Mouse (Mus musculus): ENCODE results near the gene Slx4ip.
"Not testable (repeated sequence)": the region's sequence is repeated elsewhere in the genome, so short reads cannot be mapped to it uniquely, and the experiment has no call there.

Gene Slx4ip

GRCm38 (mm10) chr2:136891068-136891950, at the start of gene Slx4ip, which contains the start of the genes AL731706.1 and Mkks:
Gene Slx4ip (plus strand): TSS chr2:136891218.
Gene AL731706.1 (minus strand): TSS chr2:136891389.
Gene Mkks (minus strand): TSS chr2:136891389.
- DNase-seq (ENCODE audit: inconsistent ontology term): peak; percentile 99

DNA sequence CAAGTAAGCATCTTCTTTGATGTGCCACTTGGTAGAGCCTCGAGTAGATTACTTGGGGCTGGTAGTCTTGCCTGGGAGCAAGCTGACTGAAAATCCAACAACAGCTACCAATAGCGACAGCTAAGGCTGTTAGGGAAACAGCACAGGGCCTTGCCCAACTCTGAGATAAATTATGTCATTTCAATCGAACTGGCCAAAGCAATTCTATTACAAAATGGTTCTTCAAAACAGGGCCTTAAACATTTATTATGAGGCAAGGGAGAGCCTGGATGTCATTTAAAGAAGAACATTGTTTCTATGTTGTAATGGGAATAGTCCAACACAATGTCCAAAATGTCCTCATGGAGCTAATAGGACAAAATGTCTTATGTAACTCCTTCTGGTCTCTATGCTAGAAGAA, 40.7 kb upstream of the Slx4ip start:
- DNase-seq (ENCODE audit: inconsistent ontology term): no peak

GRCm38 (mm10) chr2:136854543-136855388, 36.3 kb upstream of the Slx4ip start:
- no peak for DNase-seq (ENCODE audit: inconsistent ontology term)

DNA sequence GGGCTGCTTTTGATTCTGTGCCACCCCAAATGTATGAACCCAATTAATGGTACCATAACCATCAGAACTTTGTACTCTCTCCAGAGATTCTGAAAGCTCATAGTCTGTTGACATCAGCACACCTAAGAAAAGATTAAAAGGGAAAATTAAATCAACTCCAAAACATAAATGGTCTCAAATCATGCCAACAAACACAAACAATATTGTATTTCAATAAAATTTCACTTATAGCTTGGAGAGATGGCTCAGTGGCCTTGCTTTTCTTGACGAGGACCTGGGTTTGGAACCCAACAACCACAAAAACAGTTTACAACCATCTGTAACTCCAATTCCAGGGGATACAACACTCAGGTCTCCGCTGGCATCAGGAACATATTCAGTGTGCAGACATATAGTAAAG, 5.4 kb upstream of the Slx4ip start, which contains the start of gene AL731706.2:
Gene AL731706.2 (minus strand): TSS at position 101 of the 400 bp plus-strand sequence.
- DNase-seq (ENCODE audit: inconsistent ontology term): no peak

- DNase-seq (ENCODE audit: inconsistent ontology term): peak; percentile 9
These were observed 4.2 kb upstream of the Slx4ip start for GRCm38 (mm10) chr2:136886846-136887245.

GRCm38 (mm10) chr2:136890716-136891067, 326 bp upstream of the Slx4ip start:
- DNase-seq (ENCODE audit: inconsistent ontology term): not testable (repeated sequence)

DNA sequence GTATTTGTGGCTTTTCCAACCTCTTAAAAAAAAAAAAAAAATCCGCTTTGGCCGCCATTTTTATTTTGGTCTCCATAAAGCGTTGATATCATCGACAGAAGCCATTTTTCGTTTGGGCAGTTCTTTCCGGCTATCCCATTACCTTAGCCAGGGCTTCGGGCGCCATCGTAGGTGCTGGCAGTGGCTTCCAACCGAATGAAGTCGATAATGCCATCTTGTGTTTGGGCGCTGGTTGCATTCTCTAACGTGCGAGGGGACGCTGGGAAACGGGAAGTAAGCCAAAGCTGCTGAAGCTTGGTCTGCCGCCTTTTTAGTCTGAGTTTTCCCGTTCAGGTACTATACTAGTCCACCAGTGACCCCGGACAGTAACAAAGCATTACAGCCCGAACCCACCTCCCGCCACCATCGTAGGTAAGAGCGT, 943 bp downstream of the Slx4ip start:
- DNase-seq (ENCODE audit: inconsistent ontology term): peak; percentile 95

DNA sequence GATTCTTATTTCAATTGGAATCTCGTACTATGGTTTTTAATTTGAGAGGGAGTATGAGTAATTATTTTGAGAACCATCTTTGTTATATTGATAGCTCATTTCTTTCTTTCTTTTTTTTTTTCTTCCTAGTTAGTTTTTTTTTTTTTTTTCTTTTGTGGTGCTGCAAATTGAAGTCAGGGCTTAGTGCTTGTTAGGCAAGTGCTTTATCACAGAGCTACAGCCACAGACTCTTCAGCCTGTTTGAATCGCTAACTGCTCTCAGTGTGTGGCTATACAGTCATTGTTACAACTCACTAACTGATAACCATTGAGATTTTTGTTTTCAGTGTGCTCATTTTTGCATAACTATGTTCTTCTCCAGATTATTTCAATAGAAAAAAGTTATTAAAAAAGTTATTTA, 3.5 kb downstream of the Slx4ip start:
- no peak for DNase-seq (ENCODE audit: inconsistent ontology term)

- no peak for DNase-seq (ENCODE audit: inconsistent ontology term)
These were observed 5.1 kb downstream of the Slx4ip start for GRCm38 (mm10) chr2:136896131-136896530.

DNA sequence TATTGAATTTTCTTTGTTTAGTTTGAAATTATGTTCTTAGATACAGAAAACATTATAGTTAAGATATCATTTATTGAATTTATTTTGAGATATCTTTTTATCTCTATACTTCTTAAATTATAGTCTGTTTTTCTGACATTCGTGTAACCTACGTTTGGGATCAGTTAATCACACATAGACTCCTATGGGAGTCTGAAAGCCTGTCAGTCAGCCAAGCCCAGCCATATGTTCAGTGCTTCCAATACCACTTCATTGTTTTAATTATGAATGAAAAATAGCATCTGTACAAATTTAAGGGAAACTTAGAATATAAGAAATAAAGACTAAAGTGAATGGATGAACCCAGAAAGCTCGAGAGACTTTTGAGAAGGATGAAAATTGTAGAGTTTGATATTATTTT, 17.6 kb downstream of the Slx4ip start:
- no peak for DNase-seq (ENCODE audit: inconsistent ontology term)

DNA sequence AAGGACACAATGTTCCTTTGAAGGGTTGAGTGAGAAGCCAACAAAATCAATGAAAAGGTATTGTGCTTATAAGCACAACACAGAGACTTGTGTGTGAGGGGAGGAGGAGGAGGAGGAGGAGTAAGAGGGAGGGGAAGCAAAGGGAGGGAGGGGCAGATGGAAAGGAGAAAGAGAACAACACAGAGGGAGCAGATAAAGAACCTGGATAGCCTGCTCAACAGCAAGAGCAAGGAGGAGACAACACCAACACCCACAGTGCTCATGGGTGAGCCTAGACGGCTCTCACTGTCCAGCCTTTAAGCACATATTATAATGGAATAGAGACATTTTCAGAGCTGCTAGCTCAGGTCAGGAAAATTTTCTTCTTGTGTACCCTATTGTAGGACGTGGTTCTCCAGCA, 18.3 kb downstream of the Slx4ip start:
- DNase-seq (ENCODE audit: inconsistent ontology term): no peak

GRCm38 (mm10) chr2:136911958-136912411, 21.0 kb downstream of the Slx4ip start:
- peak; percentile 73 for DNase-seq (ENCODE audit: inconsistent ontology term)

DNA sequence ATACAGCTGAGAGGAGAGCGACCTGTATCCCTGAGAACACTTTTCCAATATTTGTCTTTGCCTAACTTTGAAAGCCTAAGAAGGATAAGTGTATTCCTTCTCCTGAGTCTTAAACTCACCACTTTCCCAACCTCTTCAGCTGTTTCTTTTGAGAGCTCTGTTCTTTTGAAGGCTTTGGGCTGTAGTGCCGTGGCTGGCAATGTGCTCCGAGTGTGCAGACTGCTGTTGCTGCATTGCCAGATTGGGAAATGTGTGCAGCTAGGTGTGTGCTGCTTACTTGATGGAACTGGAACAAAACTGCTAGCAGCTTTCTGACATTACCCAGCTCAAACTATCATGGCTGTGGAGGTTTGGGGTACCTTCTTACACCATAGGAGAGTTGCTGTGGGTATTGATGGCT, 22.0 kb downstream of the Slx4ip start:
- DNase-seq (ENCODE audit: inconsistent ontology term): no peak

DNA sequence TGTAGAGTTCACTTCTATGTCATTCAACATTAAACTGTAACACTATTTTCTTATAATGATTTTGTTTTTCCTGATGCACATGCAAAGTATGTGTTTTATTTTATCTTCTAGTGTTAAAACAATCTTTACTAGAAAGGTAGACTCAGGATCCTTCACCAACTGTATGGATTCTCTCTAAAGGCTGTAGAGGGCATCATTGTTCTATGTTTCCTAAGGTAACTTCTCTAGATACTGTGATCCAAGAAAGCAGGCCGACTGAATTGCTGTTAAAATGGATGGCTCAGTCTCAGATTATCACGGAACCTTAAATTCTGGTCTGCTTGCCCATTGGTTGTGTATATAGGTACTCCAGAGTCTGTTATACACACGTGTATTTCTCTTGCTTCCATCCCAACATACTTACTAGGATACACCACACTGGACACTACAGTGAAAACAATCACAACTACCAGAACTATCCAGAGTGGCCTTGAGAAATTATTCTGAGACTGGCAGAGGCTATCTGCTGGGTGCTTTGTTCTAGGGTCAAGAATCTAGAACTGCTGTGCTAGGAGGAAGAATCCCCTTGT, 23.4 kb downstream of the Slx4ip start:
- no peak for DNase-seq (ENCODE audit: inconsistent ontology term)

DNA sequence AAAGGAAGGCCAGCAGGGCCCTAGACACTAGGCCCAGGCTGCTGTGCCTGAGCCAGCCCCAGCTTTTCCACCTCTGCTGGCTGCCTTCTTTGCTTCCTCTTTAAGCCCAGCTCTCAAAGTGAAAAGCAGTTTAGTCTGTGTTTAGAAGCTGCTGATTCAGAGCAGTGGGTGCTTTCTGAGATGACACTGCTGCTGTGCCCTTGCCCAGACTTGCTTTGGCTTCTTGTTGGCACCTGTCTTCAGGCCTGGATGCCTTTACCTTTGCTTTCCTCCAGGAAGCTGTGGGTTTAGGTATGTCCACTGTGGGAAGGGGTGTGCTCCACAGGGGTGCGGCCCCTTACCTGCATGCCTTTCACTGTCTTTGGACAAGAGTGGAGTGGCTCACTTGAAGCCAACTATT, 28.4 kb downstream of the Slx4ip start:
- DNase-seq (ENCODE audit: inconsistent ontology term): no peak

- DNase-seq (ENCODE audit: inconsistent ontology term): no peak
These were observed 29.4 kb downstream of the Slx4ip start for GRCm38 (mm10) chr2:136920257-136920993.

DNA sequence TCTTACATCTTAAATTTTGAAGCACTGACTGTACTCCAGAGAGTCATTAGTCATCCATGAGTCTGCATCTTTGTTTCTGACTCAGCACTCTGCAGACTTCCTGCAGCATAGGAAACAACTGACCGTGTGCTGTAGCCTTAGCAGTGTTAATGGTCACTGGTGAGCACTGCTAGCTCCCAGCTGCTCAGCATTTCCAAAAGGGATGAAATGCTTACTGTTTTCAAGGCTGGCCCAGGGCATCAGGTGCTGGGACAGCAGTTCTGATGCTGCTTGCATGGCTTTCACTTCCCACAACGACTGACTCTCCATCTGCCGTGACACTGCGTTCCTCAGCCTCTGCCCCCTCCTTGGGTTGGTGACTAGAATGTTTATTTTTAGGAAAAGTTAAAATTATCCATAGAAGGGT, 30.0 kb downstream of the Slx4ip start:
- no peak for DNase-seq (ENCODE audit: inconsistent ontology term)

DNA sequence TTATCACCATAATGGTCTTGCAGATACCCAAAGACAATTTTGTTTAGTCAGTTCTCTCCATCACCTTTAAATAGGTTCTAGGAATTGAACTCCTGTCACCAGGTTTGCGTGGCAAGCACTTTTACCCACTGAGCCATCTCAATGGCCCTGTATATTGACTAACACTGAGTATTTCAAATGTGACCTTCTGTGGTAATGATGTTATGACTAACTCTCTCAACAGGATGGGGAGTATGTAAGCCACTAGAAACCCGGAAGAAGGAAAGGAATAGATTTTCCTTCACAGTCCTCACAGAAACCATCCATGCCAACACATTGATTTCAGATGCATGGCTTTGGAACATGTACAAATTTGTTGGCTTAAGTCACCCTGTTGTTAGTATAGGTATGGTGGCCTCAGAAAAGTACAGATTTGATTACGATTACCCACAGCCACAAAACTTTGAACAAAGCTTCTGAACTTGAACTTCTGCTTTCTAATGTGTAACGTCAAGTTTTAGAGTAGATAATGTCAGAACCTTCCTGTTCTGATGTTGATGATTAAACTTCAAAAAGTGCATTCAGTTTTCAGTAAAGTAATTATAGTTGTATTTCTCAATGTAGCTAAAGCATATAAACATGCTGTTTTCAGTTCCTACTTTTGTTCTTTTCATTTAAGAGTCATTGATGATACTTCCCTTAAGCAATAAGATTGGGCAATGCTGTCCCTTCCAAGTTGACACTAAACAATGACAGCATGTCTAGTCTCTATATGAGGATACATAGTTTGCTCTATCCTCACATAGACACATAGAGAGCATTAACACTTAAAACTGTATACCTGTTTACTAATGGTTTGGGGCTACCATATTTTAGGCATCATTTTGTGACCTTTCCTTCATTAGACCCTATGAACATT, 45.6 kb downstream of the Slx4ip start:
- no peak for DNase-seq (ENCODE audit: inconsistent ontology term)

DNA sequence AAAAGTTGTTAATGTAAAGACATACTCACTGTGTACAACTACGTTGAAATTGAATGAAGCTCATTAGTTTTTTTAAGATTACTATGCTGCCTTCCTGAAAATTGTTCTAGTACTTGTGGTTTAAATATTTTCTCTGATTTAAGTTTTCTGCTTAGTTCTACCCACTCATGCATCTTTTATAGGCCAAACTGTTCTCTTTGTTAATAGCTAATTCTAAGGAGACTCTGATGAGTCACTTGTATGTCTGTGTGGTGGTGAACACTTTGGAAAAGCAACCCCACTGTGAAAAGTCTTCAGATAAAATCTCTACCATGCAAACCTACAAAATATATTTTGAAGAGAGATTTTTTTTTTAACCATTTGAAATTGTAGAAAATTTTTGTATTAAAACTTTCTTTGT, 47.2 kb downstream of the Slx4ip start:
- DNase-seq (ENCODE audit: inconsistent ontology term): peak; percentile 61

DNA sequence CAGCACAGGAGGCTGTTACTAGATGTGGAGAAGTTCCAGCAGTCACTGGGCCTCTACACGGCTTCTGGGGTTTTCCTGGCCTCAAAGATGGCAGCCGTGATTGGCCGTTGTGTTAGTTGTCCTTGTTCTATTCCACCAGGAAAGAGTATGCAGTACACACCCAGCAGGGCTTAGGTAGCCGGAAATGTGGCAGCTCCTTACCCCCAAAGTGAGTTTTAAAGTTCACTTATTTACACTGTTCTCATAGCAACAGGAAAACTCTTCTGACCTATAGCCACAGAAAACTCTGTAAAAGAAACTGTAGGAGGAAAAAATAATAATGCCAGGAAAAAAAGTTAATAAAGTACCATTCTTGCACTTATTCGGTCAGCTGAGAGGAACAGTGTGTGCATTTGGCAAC, 55.3 kb downstream of the Slx4ip start:
- DNase-seq (ENCODE audit: inconsistent ontology term): no peak

Data from Muller cell, postnatal 12 days (primary cell).